Mouse (Mus musculus): ENCODE data around the gene Kcnk7. TPM values are rescaled to one million over a fixed set of nuclear protein-coding genes. Genes with fewer than 3 reads are reported as not detected.

Kcnk7 gene
- polyA plus RNA-seq, 1 experiment from 2014 or later: 0.21 TPM

DNA sequence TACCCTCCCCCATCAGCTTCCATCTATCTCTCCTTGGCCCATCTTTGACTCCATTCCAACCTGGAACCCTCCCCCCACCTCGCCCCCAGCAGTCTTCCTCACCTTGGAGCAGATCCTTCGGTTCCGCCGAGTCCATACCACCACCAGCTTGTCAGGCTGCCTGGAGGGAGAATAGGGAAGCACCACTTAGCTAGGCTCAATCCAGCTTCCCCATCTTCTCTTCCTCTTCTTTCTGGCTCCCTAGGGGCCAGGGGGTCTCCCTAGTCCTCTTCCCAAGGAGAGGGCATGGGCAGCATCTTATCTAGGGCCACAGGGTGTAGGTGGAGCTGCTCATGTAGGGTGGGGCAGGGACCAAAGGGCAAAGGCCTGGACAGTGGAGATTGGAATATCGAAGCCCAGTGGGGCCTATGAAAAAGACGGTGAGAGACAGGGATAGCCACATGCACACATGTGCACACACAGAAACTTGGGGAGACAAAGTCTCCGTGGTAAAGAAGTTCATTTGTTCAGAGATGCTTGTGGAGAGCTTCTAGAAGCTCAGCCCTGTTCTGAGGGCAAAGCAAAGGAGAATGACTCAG, 18.8 kb downstream of the Kcnk7 start:
- H3K27me3 ChIP-seq (ENCODE audit: insufficient read depth, poor library complexity, severe bottlenecking): peaks cover 7% of the 10 kb centered on the region
- no peak overlapping the region for H3K27ac ChIP-seq
- no peak for DNase-seq (ENCODE audit: low spot score)
- H3K9me3 ChIP-seq: no peaks in the 10 kb centered on the region
- 90% methylated on average over 7 of the region's 7 CpGs for WGBS
- H3K4me1 ChIP-seq (replicated peaks): peaks cover 44% of the 10 kb centered on the region
- H3K36me3 ChIP-seq: peaks cover 90% of the 10 kb centered on the region
- peak overlapping the region; percentile 13; the same call in 1 of the 2 replicates for H3K4me3 ChIP-seq

DNA sequence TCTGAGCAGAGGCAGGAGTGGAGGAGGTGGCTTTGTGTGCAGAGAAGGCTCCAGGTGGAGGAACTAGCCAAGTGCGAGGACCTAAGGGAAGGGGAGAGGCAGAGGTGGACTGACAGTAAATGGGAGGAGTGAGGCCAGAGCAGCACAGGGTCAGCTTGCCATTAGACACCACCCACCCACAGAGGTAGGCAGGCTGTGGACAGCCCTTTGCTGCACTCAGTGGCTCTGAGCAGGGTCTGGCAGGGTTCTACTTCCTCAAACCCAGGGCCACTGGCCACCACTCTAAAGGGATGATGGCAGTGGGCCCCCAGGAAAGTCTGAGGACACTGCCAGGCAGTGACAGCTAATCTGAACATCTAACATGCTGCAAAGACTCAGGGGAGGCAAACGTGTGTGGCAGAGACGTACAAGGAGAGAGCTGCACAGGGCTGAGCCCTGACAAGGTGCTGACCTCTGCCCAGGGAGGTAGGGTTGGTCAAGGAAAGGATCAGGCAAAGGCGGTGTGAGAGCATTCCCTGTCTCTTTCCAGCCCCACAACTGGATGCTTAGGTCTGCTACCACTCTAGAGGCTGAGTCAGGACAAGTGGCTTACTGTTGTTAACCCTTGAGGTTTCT, 19.9 kb downstream of the Kcnk7 start:
- DNase-seq (ENCODE audit: low spot score): no peak
- peak overlapping the region; percentile 46; the same call in 1 of the 2 replicates for H3K27ac ChIP-seq
- H3K36me3 ChIP-seq: peaks cover 79% of the 10 kb centered on the region
- peaks cover 56% of the 10 kb centered on the region for H3K4me1 ChIP-seq (replicated peaks)
- H3K27me3 ChIP-seq (ENCODE audit: insufficient read depth, poor library complexity, severe bottlenecking): peaks cover 7% of the 10 kb centered on the region
- H3K9me3 ChIP-seq: no peaks in the 10 kb centered on the region
- WGBS: 71% methylated on average over 4 of the region's 4 CpGs
- H3K4me3 ChIP-seq: peak overlapping the region; percentile 50; the same call in 1 of the 2 replicates

DNA sequence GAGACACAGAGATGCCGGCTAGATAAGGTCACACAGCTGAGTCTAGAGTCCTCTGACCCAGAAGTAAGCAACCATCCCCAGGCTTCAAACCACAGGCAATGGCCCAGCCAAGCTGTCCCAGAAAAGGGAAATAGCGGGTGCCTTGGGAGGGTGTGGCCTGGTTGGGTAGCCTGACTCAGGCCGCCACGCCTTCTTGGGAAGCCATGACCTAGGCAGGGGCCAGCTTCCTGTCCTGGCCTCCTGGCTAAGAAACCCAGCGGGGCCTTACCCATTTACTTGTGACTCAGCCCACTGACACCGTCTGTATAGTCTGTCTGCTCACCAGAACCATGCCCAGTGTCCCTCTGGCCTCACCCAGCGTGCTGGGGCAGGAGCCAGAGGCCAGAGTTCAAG, 20.4 kb downstream of the Kcnk7 start:
- WGBS: 71% methylated on average over 7 of the region's 7 CpGs
- H3K36me3 ChIP-seq: peaks cover 74% of the 10 kb centered on the region
- H3K9me3 ChIP-seq: no peaks in the 10 kb centered on the region
- no peak for DNase-seq (ENCODE audit: low spot score)
- peaks cover 59% of the 10 kb centered on the region for H3K4me1 ChIP-seq (replicated peaks)
- peak overlapping the region; percentile 50 for H3K4me3 ChIP-seq
- peaks cover 7% of the 10 kb centered on the region for H3K27me3 ChIP-seq (ENCODE audit: insufficient read depth, poor library complexity, severe bottlenecking)
- peak overlapping the region; percentile 3; the same call in 1 of the 2 replicates for H3K27ac ChIP-seq

DNA sequence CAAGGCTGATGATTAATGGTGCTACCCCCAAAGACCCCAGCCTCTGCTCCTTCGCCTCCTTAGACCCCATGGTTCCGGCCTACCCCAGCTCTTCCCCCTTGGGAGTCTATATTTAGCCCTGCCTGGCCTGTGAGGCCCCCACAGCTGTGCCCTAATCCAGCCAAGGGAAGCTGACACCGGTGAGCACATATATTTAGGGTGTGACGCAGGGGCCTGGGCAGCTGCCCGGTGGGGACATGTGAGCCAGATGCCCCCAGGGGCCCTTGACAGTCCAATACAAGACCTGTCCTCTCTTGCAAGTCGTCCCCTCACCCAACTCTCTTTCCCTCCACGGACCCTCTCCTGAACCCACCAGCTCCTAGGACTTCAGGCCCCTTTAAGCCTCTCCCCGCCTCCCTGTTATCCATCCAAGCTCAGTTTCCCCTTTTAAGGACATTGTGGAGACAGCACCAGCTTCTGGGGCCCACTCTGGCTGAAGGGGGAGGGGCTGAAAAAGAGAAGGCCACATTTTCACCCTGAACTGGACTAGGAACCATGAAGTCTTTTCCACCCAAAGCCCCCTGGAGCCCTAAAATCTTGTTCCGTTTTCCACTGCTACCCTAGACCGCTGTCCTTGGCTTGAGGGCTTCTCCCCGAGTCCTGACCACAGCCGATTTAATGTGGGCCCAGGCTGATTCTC, 21.0 kb downstream of the Kcnk7 start:
- H3K4me3 ChIP-seq: peak overlapping the region; percentile 50
- H3K27me3 ChIP-seq (ENCODE audit: insufficient read depth, poor library complexity, severe bottlenecking): peaks cover 7% of the 10 kb centered on the region
- 81% methylated on average over 12 of the region's 12 CpGs for WGBS
- H3K36me3 ChIP-seq: peaks cover 69% of the 10 kb centered on the region
- DNase-seq (ENCODE audit: low spot score): no peak
- H3K4me1 ChIP-seq (replicated peaks): peaks cover 65% of the 10 kb centered on the region
- peak overlapping the region; percentile 2 for H3K27ac ChIP-seq
- no peaks in the 10 kb centered on the region for H3K9me3 ChIP-seq

DNA sequence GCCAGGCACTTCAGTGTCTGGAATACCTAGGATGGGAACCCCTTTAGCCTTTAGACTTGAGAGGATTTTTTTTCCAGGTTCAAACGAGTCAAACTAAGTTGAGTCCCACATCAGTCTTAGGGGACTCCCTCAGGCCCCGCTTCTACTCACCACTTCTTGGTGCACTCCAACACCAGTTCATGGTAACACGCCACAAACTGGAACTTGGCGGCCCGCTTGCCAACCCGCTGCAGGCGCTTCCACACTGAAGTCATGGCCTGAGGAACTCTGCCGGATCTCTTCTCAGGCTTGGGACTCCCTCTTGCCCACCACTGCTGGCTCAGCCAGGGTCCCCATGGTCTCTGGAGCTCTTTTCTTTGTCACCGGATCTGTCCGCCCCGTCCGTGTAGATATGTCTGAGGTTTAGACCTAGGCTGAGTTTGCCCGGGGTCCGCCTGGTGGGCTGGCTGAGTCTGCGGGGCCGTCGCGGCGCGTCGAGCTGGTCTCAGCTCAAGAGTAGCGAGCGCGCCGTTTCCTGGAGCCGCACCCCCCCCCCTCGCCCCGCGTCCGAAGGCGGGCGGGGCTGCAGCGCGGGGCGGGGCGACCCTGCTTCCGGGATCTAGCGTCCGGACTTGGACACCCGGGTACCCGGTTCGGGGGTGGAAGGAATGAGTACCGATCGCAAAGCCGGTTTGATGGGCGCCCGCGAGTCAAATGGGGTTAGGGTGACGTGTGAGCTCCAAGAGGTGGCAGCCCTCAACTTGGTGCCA, 21.8 kb downstream of the Kcnk7 start, which contains the start of gene Ehbp1l1:
Gene Ehbp1l1 (minus strand): TSS at position 551 of the 749 bp plus-strand sequence.
- Histone ChIP-seq H3K36me3 (peaks cover 66% of the 10 kb centered on the region), H3K27ac (peak within 1 kb of the TSS; percentile 99), H3K9me3 (no peaks in the 10 kb centered on the region), H3K27me3 (ENCODE audit: insufficient read depth, poor library complexity, severe bottlenecking) (peaks cover 7% of the 10 kb centered on the region), H3K4me3 (peak within 1 kb of the TSS; percentile 96), H3K4me1 (replicated peaks) (peaks cover 73% of the 10 kb centered on the region)
- DNase-seq (ENCODE audit: low spot score): peak; percentile 45
- 10% methylated on average over 49 of the region's 49 CpGs for WGBS

DNA sequence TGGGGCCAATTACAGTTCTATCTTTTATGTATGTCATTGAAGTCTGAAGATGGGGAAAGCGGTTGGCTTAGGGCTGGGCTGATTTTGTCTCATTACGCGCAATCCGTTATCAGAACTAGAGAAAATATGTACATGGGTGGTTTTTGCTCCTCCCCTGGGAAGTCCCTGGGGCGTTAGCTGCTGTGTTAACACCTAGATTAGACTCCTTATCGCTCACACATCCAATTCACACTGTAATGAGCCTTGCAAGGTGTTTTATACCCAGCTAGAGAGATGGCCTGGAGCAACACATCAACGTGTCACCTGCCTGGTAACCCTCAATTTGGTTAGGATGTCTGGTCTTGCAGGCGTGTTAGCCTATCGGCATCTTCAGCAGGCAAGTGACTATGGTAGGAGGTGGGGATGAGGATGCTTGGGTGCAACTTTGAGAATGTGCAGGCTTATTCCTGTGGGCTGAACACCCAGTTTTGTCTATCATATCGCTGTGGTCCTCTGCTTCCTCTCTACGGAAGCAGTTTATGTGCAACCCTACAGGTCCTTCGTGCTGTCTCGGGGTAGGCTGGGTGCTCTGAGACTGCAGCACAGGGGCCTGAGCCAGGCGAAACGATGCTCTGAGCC, 22.9 kb downstream of the Kcnk7 start:
- Histone ChIP-seq H3K9me3 (no peaks in the 10 kb centered on the region), H3K4me3 (peak overlapping the region; percentile 96), H3K27me3 (ENCODE audit: insufficient read depth, poor library complexity, severe bottlenecking) (peaks cover 7% of the 10 kb centered on the region), H3K36me3 (peaks cover 54% of the 10 kb centered on the region), H3K27ac (peak overlapping the region; percentile 99; the same call in 1 of the 2 replicates), H3K4me1 (replicated peaks) (peaks cover 79% of the 10 kb centered on the region)
- 79% methylated on average over 15 of the region's 15 CpGs for WGBS
- DNase-seq (ENCODE audit: low spot score): no peak

DNA sequence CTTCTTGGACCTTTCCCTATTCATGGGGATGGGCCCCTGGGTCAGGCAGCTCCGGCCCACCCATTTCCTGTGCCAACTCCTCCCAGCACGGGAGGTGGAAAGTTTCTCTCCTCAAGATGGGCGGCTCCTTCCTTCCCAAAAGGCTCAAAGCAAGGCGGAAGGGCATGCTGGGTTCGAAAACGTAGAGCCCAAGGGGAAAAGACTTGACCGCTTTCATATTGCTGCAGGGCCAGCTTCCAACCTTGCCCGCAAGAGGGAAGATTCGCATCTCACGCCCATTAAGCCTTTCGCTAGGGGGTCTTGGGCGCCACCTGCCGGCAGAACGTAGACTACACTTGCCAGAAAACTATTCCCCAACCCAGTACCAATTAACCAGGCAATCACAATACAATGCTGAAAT, 23.5 kb downstream of the Kcnk7 start:
- peaks cover 48% of the 10 kb centered on the region for H3K36me3 ChIP-seq
- H3K27ac ChIP-seq: peak overlapping the region; percentile 99; the same call in 1 of the 2 replicates

DNA sequence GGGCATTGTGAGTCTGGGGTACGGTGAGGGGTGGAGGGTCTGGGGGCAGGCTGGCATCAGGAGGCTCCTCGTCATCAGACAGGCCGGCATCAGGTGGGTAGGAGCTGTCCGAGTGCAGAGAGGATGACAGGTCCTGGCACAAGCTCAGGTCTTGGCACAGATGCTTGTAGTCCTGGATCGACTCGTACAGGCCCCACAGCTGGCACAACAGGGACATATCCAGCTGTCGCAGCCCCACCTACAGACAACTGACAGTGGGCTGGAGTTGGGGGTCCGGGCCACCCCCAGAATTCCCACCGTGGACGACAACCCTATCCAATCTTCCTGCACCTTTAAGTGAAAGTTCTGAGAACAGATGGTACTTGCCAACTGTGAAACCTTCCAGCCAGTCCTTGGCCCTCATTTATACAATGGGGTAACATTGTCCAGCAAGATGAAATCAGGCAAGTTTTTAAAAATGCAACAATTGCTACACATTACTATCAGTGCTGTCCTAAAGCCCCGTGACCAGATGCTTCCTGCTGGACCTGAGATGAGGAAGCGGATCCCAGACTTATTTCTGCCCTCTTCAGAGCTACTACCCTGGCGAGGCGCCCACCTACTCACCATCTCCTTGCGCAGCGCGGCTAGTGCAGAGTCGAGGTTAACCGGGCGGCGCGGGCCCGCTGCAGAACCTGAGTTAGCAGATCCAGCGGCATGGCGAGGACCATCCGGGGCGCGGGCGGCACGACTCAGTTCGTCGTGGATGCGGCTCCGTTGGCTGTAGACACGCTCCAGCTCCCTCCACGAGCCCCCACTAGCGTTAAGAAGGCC, 24.7 kb downstream of the Kcnk7 start:
- H3K27me3 ChIP-seq (ENCODE audit: insufficient read depth, poor library complexity, severe bottlenecking): peaks cover 7% of the 10 kb centered on the region
- DNase-seq (ENCODE audit: low spot score): no peak
- no peaks in the 10 kb centered on the region for H3K9me3 ChIP-seq
- 14% methylated on average over 37 of the region's 37 CpGs for WGBS
- peak overlapping the region; percentile 99 for H3K27ac ChIP-seq
- peaks cover 37% of the 10 kb centered on the region for H3K36me3 ChIP-seq
- H3K4me1 ChIP-seq (replicated peaks): peaks cover 79% of the 10 kb centered on the region
- peak overlapping the region; percentile 96 for H3K4me3 ChIP-seq

More for the DNA sequence above, 23.5 kb downstream of the Kcnk7 start:
- WGBS: 6% methylated on average over 14 of the region's 14 CpGs
- Histone ChIP-seq H3K27me3 (ENCODE audit: insufficient read depth, poor library complexity, severe bottlenecking) (peaks cover 7% of the 10 kb centered on the region), H3K9me3 (no peaks in the 10 kb centered on the region), H3K4me1 (replicated peaks) (peaks cover 80% of the 10 kb centered on the region), H3K4me3 (peak overlapping the region; percentile 96)
- DNase-seq (ENCODE audit: low spot score): peak; percentile 87

DNA sequence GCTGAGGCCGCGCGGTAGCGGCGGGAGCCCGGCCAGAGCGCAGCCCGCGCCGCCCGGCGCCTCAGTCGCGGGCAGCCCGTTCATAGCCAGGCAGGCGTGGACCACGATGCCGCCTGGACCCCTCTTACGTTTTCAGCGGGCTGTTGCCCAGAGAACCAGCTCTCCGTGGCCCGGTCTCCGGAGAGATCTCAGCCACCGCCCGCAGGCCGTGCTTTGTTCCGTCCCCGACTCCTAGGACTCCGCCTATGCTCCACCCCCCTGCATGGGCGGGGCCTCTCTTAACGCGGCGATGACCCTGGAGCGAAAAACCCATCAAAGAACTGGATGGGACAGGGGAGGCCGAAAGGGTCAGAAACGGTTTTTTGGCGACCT, 25.3 kb downstream of the Kcnk7 start, which contains the start of gene Fam89b:
Gene Fam89b (minus strand): TSS at position 210 of the 372 bp plus-strand sequence.
- no peaks in the 10 kb centered on the region for H3K9me3 ChIP-seq
- H3K4me1 ChIP-seq (replicated peaks): peaks cover 74% of the 10 kb centered on the region
- peaks cover 31% of the 10 kb centered on the region for H3K36me3 ChIP-seq
- peak within 1 kb of the TSS; percentile 99 for H3K27ac ChIP-seq
- peak; percentile 90 for DNase-seq (ENCODE audit: low spot score)
- under 1% methylated on average over 37 of the region's 37 CpGs for WGBS
- H3K4me3 ChIP-seq: peak within 1 kb of the TSS; percentile 96
- H3K27me3 ChIP-seq (ENCODE audit: insufficient read depth, poor library complexity, severe bottlenecking): peaks cover 13% of the 10 kb centered on the region

DNA sequence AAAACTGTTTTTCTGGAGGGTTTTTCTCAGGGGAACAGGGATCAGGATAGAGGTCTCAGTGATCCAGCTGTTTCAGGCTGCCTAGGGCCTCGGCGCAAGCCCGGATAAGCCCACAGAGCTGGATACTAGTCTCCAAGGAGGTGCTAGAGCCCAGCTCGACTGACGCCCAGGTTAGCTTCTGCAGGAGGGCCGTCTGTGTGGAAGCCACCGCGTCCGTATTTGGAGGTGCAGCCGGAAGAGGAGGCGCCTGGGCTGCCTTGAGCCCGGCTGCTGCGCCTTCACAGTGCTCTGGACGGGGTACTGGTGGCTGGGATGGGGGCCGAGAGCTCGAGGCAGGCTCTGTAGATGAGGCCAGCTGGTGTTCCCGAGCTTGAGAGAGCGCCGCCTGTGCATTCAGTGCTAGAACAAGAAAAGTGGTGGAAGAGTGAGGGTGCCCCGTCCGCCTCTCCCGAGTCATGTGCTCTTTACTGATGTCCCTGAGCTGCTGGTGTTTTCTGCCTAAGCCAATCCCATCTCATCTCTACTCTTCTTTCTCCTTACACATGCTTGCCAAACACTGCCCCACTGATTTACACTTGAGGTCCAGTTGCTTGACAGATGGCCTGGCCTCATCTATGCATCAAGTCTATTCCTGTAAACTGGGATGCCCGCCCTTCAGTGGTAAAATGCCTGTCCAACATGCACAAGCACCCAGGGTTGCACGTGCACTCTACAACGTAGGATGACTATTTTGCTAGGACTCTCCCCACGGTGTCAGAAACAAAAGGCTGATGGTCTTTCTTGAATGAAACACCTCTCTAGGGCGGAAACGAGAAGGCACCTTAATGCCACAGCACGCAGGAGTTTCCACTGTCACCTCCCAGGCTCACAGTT, 26.4 kb downstream of the Kcnk7 start:
- Histone ChIP-seq H3K27ac (peak overlapping the region; percentile 85), H3K4me1 (replicated peaks) (peaks cover 62% of the 10 kb centered on the region), H3K4me3 (peak overlapping the region; percentile 96), H3K27me3 (ENCODE audit: insufficient read depth, poor library complexity, severe bottlenecking) (peaks cover 14% of the 10 kb centered on the region), H3K36me3 (peaks cover 19% of the 10 kb centered on the region), H3K9me3 (no peaks in the 10 kb centered on the region)
- no peak for DNase-seq (ENCODE audit: low spot score)
- 75% methylated on average over 29 of the region's 29 CpGs for WGBS

Measured in hindbrain, embryonic 10.5 days (tissue).